Mouse (Mus musculus) megakaryocyte-erythroid progenitor cell, adult 5-6 weeks (primary cell): ENCODE results near the gene Cltc. TPM values are rescaled to one million over a fixed set of nuclear protein-coding genes. Genes with fewer than 3 reads are reported as not detected.
A peak's percentile ranks its signal among the peaks of the same experiment; 100 is the strongest.
"Not testable (repeated sequence)": the region's sequence is repeated elsewhere in the genome, so short reads cannot be mapped to it uniquely, and the experiment has no call there.

Experiments
- ATAC-seq: replicated peaks from 2 replicates; pipeline ENCODE4 v1.8.0; 2016; ENCODE audit warnings: mild to moderate bottlenecking, inconsistent platforms; ENCODE audit not compliant: severe bottlenecking, poor library complexity, low FRiP score, low TSS enrichment
- total RNA-seq, 2 experiments: library from RNA; stranded (forward) in 1 of 2; stranded (reverse) in 1 of 2; fragments of 200-1000, 215-1000 nt in 1 of 2; fragments of >200 nt in 1 of 2; fragmentation: Nextera tagmentation in 1 of 2; gene quantifications; 2 replicates each; pipeline ENCODE4 v1.2.3; 2014 to 2017

Gene Cltc
- total RNA-seq, 2 experiments from 2014 or later, result 122 to 195 TPM

DNA sequence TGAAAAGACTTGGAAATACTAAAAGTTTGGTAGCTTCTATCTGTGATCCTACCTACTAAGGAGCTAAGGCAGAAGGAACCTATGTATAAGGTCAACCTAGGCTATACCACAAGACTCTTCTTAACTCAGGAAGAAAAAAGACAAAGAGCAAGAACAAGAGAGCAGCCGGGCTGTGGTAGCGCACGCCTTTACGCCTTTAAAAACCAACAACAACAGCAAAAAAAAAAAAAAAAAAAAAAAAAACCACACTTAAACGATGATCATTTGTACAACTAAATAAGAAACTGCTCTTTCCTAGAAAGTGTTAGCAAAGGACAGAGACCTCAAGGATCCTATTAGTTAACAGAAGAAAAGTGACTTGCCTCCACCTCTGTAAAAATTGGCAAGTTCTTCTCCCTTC, 15.9 kb downstream of the Cltc start:
- no peak for ATAC-seq

GRCm38 (mm10) chr11:86739470-86739869, 17.9 kb downstream of the Cltc start:
- ATAC-seq, result no peak

DNA sequence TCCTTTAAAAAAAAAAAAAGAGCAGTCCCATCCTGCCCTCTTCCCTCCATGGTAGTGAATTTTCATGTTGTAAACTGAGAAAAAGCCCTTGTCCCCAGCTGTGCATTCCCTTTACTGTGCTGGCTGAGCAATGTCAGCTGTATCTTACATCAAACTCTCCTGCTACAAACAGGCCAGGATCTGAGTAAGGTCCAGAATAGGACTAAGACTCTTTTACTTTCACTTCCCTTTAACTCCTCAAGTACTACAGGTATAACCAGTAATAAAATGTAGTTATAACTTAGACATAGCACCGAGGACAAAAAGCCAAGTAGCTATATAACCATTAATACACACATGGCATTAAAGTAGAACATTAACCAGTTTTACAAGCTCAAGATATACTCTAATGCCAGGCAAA, 18.4 kb downstream of the Cltc start:
- ATAC-seq, result no peak

GRCm38 (mm10) chr11:86738308-86738707, 19.1 kb downstream of the Cltc start:
- not testable (repeated sequence) for ATAC-seq

GRCm38 (mm10) chr11:86737301-86738000, 19.9 kb downstream of the Cltc start:
- ATAC-seq, result peak; percentile 78

GRCm38 (mm10) chr11:86734993-86735392, 22.4 kb downstream of the Cltc start:
- ATAC-seq, result no peak

DNA sequence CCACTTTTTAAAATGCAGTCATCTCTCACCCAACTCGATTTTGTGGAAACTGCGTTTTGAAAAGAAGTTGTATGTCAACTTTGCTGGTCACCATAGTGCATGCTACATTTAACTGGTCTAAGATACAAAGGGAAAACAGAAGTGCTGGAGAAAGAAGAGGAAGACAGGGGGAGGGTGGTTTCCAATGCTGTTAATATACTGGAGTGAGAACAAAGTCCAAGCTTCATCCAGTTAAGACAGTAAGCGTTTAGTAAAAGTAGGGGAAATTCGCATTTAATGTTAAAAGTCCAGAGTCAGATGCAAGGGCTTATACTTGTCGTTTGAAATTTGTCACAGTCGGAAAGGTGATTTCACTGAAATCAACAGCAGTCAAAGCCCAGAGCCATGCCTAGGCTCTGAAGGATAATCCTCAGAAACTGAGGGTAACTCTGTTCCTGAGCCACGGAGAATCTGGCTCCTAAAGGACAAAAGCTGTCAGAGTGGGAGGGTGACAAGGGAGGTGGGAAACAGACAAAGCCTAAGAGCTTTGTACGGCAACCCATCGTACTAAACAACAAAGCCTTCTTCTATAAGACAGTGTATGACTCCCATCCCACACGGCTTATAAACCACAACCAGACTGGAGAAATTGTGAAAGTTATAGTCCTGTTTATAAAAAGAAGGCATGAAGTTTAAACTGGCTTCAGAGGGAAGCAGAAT, 23.0 kb downstream of the Cltc start:
- ATAC-seq, result no peak

DNA sequence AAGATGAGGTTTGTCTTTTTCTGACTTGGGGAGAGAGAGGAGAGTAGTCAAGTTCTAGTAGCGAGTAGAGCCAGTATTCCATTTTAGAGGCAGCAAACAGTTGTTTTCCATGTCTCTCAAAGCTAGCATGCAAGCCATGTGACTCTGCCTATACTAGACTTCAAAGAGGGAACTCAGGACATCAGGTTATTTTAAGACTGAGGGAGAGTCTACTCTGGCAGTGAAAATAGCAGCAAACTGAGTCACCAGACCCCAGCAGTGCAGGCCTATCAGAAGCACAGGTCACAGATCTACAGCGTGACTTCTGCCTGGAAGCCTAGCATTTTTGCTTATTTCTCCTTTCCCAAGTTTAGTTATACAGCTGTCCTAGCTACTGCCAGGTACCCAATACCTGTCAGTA, 25.9 kb downstream of the Cltc start:
- no peak for ATAC-seq

GRCm38 (mm10) chr11:86725607-86726006, 31.8 kb downstream of the Cltc start:
- no peak for ATAC-seq

DNA sequence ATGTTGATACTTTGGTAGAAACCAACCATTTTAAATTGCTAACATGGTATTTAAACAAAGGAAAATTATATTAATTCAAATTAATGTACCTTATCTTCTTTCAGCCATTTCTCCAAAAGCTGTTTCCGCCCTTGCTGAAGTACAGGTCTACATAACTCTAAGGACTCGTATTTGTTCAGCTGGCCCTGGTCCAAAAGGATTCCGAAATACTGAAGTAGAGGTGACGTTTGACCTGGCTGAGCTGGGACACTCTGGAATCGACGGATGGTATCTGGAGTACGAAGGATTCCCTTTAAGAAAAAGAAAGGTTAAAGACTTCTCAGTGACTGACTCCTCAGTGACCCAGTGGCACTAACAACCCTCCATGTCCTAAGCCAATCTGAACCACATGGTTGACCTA, 32.4 kb downstream of the Cltc start:
- no peak for ATAC-seq

DNA sequence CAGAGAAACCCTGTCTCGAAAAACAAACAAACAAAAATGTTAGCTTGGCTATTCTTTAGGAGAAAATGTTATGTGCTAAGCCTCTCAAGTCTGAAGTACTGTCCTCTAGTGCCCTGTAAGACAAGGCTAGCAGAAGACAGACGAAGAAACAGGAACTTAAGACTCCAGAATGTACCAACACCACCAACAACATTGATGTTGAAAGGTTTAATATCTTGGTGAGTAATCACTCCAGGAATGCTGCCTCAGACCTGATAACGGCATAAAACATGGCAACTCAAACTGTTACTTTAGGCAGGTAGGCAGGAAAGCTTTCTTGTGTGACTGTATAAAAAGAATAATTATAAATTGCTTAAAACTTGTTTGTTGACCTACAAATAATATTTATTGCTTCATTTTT, 33.4 kb downstream of the Cltc start:
- no peak for ATAC-seq

DNA sequence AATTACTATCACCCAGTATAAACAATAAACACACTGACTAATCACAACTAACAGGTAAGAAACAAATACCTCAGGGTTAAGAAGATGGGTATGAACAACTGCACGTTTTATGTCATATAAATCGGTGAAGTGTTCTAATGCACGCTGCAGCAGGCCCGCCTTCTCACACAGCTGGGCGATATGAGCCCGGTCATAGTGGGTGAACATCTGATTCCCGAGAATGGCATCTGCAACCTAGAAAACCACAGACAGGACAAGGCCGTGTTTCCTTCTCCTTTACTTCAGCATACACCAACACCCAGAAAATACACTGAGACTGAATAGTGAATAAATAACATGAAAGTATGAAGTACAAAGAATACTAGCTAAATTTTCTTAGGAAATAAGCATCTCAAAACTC, 38.0 kb downstream of the Cltc start:
- ATAC-seq, result no peak

GRCm38 (mm10) chr11:86718369-86718768, 39.0 kb downstream of the Cltc start:
- ATAC-seq, result no peak

DNA sequence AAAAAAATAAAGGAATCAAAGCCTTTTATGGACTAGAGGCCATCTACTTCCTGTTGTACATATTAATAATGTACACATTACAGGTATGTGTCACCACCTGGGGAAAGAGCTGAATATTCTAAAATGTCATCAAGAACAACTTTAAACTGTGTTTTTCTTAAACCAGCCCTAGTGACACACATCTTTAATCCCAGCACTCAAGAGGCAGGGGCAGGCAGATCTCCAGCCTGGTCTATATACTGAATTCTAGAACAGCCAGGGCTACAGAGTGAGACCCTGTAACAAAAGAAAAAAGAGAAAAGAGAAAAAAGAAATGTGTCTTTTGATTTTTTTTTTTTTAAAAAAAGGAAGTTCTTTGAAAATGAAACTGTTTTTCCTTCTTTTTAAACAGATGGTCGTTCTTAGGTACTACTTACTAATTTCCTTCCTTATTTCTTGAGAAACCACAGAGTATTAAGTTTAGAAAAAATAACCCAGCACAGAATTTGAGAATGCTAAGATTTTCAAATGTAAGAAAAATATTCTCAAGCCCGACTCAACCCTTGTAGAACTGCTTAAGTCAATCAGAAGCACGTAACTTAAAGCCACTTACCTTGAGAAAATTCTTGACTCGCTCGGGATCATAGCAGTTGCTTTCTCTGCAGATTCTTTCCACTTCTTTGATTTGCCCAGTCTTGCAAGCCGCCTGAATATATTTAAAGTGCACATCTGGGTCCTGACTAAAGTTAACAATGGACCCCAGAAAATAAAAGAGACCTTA, 39.9 kb downstream of the Cltc start:
- no peak for ATAC-seq

DNA sequence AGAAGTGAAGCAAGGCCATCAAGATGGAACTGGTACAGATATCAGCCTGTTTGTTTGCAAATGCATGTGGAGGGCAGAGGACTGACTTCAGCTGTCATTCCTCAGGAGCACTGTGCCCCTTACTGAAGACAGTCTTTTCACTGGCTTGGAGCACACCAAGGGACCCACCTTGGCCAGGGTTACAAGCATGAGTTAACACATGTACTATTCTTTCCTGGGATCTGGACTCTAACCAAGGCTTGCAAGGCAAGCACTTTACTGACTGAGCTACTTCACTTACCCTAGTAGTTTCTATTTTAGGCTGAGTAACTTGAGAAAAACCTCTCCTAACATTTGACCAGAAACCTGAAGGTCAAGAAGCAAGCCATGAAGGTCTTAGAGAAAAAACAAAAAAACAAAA, 42.8 kb downstream of the Cltc start:
- no peak for ATAC-seq

GRCm38 (mm10) chr11:86701151-86701550, 56.2 kb downstream of the Cltc start:
- ATAC-seq, result no peak

GRCm38 (mm10) chr11:86695461-86695860, 61.9 kb downstream of the Cltc start:
- ATAC-seq, result no peak

- no peak for ATAC-seq
These were observed 64.8 kb downstream of the Cltc start for GRCm38 (mm10) chr11:86692546-86692945.

DNA sequence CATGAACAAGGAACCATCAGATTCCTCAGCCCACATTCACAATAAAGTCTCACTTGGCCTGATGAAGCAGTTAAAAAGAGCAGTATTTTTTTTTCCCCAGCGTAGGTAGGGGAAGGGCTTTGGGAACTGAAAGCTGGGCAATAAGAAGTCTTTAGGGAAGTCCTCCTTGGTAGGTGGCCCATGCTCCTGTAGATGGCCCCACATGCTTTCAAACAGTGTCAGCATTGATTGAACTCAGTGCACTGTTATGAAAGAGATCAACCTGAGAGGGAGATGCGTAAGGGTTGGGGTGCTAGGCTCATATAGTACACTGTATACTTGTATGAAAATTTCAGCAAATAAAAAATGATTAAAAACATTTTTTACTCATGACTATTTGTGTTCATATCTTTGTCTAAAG, 65.4 kb downstream of the Cltc start:
- ATAC-seq, result no peak

DNA sequence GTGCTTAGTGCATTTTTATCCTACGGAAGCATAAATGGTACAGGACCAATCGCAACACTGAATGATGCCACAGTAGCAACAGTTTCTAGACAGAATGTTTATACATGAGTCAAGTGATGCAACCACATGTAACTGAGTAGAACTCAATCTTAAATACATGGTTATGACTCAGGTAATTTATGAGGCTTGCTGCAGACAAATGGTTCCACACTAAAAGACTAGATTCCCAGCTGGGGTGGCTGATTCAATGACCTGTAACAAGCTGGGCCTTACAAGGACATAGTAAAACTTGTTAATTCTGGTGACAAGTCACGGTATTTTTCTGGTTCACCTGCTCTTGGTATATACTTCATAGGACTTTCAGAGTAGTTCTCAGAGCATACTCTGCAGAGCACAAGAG, 65.9 kb downstream of the Cltc start:
- ATAC-seq, result no peak

DNA sequence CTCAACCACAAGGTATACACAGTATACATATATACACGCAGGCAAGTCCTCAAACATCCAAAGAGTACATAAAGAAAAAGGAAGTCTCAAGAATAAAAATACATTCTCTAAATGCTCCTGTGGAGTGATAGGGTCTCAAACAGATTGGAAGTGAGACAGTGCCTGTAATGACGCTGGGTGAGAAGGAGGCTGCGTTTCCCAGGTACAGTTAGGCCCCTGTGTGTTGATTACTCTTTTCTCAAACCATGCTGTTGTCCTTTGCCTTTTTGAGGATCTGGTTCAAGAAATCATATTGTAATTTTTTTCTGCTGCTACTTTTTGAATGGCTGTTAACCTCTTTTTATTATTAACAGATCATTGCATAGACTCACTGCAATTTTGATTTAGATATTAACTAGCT, 67.0 kb downstream of the Cltc start:
- ATAC-seq, result no peak
